Mouse (Mus musculus) thymus, postnatal 4 days (tissue): ENCODE data around the gene Isy1.
"Not testable (repeated sequence)": the region's sequence is repeated elsewhere in the genome, so short reads cannot be mapped to it uniquely, and the experiment has no call there.

Source experiments
- DNase-seq: peaks from one replicate; pipeline ENCODE4 v3.0.0; 2021

The Isy1 gene

DNA sequence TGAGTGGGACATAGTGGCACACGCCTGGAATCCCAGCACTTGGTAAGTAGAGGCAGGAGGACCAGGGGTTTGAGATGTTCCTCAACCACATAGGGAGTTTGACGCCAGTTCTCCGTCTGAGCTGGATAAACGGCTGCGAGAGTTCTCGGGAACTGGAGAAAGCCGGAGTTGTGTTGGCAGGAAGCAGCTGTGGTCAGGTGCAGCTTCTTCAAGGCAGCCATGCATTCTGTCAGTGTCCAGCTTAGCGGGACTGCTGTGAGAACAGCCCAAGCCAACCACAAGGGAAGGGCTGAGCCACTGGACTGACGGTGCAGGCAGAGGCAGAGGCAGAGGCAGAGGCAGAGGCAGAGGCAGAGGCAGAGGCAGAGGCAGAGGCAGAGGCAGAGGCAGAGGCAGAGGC is 63.7 kb downstream of the Isy1 start:
- DNase-seq: no peak

DNA sequence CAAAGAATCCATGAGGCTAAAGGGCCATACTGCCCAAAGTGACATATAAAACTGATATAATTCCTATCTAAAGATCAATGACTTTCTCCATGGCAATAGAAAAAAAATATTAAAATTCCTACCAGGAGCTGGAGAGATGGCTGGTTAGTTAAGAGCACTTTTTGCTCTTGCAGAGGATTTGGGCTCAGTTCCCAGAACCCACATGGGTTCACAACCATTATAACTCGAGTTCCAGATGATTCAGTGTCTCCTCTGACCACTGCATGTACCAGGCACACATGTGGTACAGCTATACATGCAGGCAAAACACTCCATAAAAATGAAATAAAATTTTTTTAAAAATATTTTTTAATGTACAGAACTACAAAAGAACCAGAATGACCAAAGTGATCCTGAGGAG is 64.1 kb downstream of the Isy1 start:
- no peak for DNase-seq

DNA sequence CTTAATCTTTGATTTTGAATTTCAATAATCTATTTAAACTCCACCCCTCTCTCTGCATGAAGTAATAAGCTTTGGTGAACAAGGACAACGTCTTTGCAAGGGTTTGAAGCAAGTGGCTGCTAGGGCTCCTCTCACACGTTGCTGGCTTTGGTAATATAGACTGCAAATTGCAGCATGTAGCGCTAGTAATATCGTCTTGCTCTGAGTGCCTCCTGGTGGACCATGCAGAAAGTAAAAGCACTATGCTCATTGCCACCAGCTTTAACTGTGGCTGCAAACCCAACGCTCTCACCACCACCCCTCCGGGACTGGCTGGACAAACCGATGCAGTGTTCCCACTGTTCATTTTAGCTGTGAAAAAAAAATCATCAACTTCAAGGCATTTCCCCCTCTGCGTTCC is 68.0 kb downstream of the Isy1 start:
- DNase-seq: peak; percentile 26

DNA sequence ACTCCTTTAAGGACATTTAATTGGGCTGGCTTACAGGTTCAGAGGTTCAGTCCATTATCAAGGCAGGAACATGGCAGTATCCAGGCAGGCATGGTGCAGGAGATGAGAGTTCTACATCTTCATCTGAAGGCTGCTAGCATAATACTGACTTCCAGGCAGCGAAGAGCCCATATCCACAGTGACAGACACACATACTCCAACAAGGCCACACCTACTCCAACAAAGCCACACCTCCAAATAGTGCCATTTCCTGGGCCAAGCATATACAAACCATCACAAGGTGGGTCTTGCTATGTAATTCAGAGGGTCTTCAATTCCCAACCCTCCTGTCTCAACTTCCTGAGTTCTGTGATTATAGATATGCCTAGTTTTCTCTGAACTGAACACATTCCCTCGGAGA is 74.3 kb downstream of the Isy1 start:
- DNase-seq: not testable (repeated sequence)
